Mouse (Mus musculus) intestine, postnatal 0 days (tissue): ENCODE data around the gene Plin4. TPM values are rescaled to one million over a fixed set of nuclear protein-coding genes. Genes with fewer than 3 reads are reported as not detected.
A peak's percentile ranks its signal among the peaks of the same experiment; 100 is the strongest.
"Not testable (repeated sequence)": the region's sequence is repeated elsewhere in the genome, so short reads cannot be mapped to it uniquely, and the experiment has no call there.

ENCODE experiments used
- ATAC-seq: fragments of 200-750 bp; cut with Nextera tagmentation; 2 replicates; pipeline ENCODE4 v1.8.0; 2017; ENCODE audit warnings: mild to moderate bottlenecking, moderate TSS enrichment, moderate library complexity
- H3K27ac ChIP-seq: fragments of 300-500 bp; sonication (generic); 2 replicates; pipeline ENCODE4 v1.5.1; 2014; ENCODE audit warnings: mild to moderate bottlenecking, low read depth, low read length, moderate library complexity
- H3K27me3 ChIP-seq: fragments of 300-500 bp; sonication (generic); replicated peaks from 2 replicates; pipeline ENCODE4 v1.6.1; 2014; ENCODE audit warnings: low read length, mixed read lengths; ENCODE audit not compliant: control insufficient read depth, insufficient read depth
- H3K36me3 ChIP-seq: fragments of 300-500 bp; sonication (generic); 2 replicates; pipeline ENCODE4 v1.6.1; 2014; ENCODE audit warnings: mild to moderate bottlenecking, moderate library complexity; ENCODE audit not compliant: control insufficient read depth, insufficient read depth
- H3K4me1 ChIP-seq: fragments of 300-500 bp; sonication (generic); replicated peaks from 2 replicates; pipeline ENCODE4 v1.6.1; 2014; ENCODE audit warnings: antibody characterized with exemption, low read length, mixed read lengths; ENCODE audit not compliant: control insufficient read depth, insufficient read depth
- H3K4me2 ChIP-seq: fragments of 300-500 bp; sonication (generic); replicated peaks from 2 replicates; pipeline ENCODE4 v1.6.1; 2014; ENCODE audit warnings: low read depth, mild to moderate bottlenecking, moderate library complexity
- H3K4me3 ChIP-seq: fragments of 300-500 bp; sonication (generic); 2 replicates; pipeline ENCODE4 v1.5.1; 2014; ENCODE audit warnings: low read depth, low read length
- H3K9ac ChIP-seq: fragments of 300-500 bp; sonication (generic); 2 replicates; pipeline ENCODE4 v1.6.1; 2014; ENCODE audit warnings: mild to moderate bottlenecking, low read depth, low read length
- H3K9me3 ChIP-seq: fragments of 300-500 bp; sonication (generic); 2 replicates; pipeline ENCODE4 v1.6.1; 2016; ENCODE audit warnings: mixed run types; ENCODE audit not compliant: control insufficient read depth
- CTCF ChIP-seq: sonication (generic); IDR thresholded peaks from 2 replicates; pipeline ENCODE4 v1.5.1; 2016; ENCODE audit warnings: low read depth, mild to moderate bottlenecking, control low read depth, antibody characterized with exemption, moderate library complexity
- WGBS: fragments of 180-500 bp; shearing (Covaris S2); extraction: QIAGEN DNeasy Blood & Tissue Kit; methylation state at CpG from one replicate; pipeline ENCODE4 v1.1.7; 2014; 5-methylcytosine and 5-hydroxymethylcytosine counted together
- polyA plus RNA-seq: library from polyadenylated mRNA; unstranded; fragments of >200 nt; fragmentation: Nextera tagmentation; extraction: Ambion mirVana; gene quantifications from 2 replicates; pipeline ENCODE4 v1.2.1, GENCODE M21; 2015

The Plin4 gene
- polyA plus RNA-seq, 1 experiment from 2014 or later = 0.30 TPM

- WGBS = 92% methylated on average over 5 of the region's 5 CpGs
- Histone ChIP-seq H3K4me1 (0 out of 2 replicates have a peak, but pooled peaks cover 3% of the 10 kb centered on the region), H3K4me3 (no peak overlapping the region), H3K4me2 (no peak overlapping the region), H3K9ac (no peak overlapping the region), H3K27me3 (no peaks in the 10 kb centered on the region), H3K36me3 (peaks cover 56% of the 10 kb centered on the region), H3K27ac (no peak overlapping the region), H3K9me3 (no peaks in the 10 kb centered on the region)
- no peak for ATAC-seq
- no peak for TF ChIP-seq CTCF
Observed at GRCm38 (mm10) chr17:56072243-56072642, 37.4 kb downstream of the Plin4 start.

- Histone ChIP-seq H3K4me2 (no peak overlapping the region), H3K4me1 (0 out of 2 replicates have a peak, but pooled peaks cover 3% of the 10 kb centered on the region), H3K4me3 (no peak overlapping the region), H3K9ac (no peak overlapping the region), H3K9me3 (no peaks in the 10 kb centered on the region), H3K27ac (no peak overlapping the region), H3K36me3 (peaks cover 64% of the 10 kb centered on the region), H3K27me3 (no peaks in the 10 kb centered on the region)
- no peak for ATAC-seq
- TF ChIP-seq CTCF = no peak
Observed at GRCm38 (mm10) chr17:56071126-56071525, 38.5 kb downstream of the Plin4 start.

- H3K9me3 ChIP-seq = no peaks in the 10 kb centered on the region
- H3K27me3 ChIP-seq = no peaks in the 10 kb centered on the region
- H3K9ac ChIP-seq = no peak overlapping the region
- WGBS = 95% methylated on average over 14 of the region's 14 CpGs
- no peak for TF ChIP-seq CTCF
- no peak overlapping the region for H3K4me2 ChIP-seq
- no peak for ATAC-seq
- peaks cover 82% of the 10 kb centered on the region for H3K36me3 ChIP-seq
- 0 out of 2 replicates have a peak, but pooled peaks cover 3% of the 10 kb centered on the region for H3K4me1 ChIP-seq
- H3K27ac ChIP-seq = no peak overlapping the region
- H3K4me3 ChIP-seq = no peak overlapping the region
Observed at GRCm38 (mm10) chr17:56069066-56069465, 40.5 kb downstream of the Plin4 start.

- no peaks in the 10 kb centered on the region for H3K27me3 ChIP-seq
- TF ChIP-seq CTCF = no peak
- H3K9ac ChIP-seq = no peak overlapping the region
- H3K27ac ChIP-seq = no peak overlapping the region
- H3K36me3 ChIP-seq = peaks cover 92% of the 10 kb centered on the region
- ATAC-seq = no peak
- H3K4me1 ChIP-seq = no peaks in the 10 kb centered on the region
- H3K4me2 ChIP-seq = no peak overlapping the region
- H3K4me3 ChIP-seq = no peak overlapping the region
- H3K9me3 ChIP-seq = no peaks in the 10 kb centered on the region
Observed at GRCm38 (mm10) chr17:56066451-56066850, 43.2 kb downstream of the Plin4 start.

GRCm38 (mm10) chr17:56065715-56066114 is 43.9 kb downstream of the Plin4 start:
- not testable (repeated sequence) for H3K4me1 ChIP-seq, H3K9me3 ChIP-seq, H3K9ac ChIP-seq, H3K27ac ChIP-seq, H3K27me3 ChIP-seq, H3K4me2 ChIP-seq, H3K4me3 ChIP-seq, ATAC-seq
- WGBS = 82% methylated on average over 6 of the region's 6 CpGs
- TF ChIP-seq CTCF = peak; percentile 32; the same call in 1 of the 2 replicates
- peaks cover 93% of the 10 kb centered on the region for H3K36me3 ChIP-seq

GRCm38 (mm10) chr17:56062081-56062480 is 47.5 kb downstream of the Plin4 start:
- WGBS = 92% methylated on average over 7 of the region's 7 CpGs
- no peaks in the 10 kb centered on the region for H3K4me1 ChIP-seq
- peak overlapping the region; percentile 15; the same call in 1 of the 2 replicates for H3K27ac ChIP-seq
- H3K4me2 ChIP-seq = no peak overlapping the region
- H3K27me3 ChIP-seq = no peaks in the 10 kb centered on the region
- H3K9me3 ChIP-seq = no peaks in the 10 kb centered on the region
- no peak for ATAC-seq
- no peak overlapping the region for H3K4me3 ChIP-seq
- peaks cover 88% of the 10 kb centered on the region for H3K36me3 ChIP-seq
- TF ChIP-seq CTCF = no peak
- no peak overlapping the region for H3K9ac ChIP-seq

GRCm38 (mm10) chr17:56057381-56058120 is 52.1 kb downstream of the Plin4 start:
- Histone ChIP-seq H3K9ac (no peak overlapping the region), H3K4me3 (no peak overlapping the region), H3K4me2 (no peak overlapping the region), H3K27me3 (no peaks in the 10 kb centered on the region), H3K27ac (no peak overlapping the region), H3K9me3 (no peaks in the 10 kb centered on the region), H3K36me3 (peaks cover 63% of the 10 kb centered on the region), H3K4me1 (no peaks in the 10 kb centered on the region)
- 92% methylated on average over 11 of the region's 11 CpGs for WGBS
- peak; percentile 19; the same call in 1 of the 2 replicates for TF ChIP-seq CTCF
- ATAC-seq = no peak
